Mouse (Mus musculus) brain, embryonic 14.5 days (tissue): Measurements from ENCODE around the gene Mex3b. TPM values are rescaled to one million over a fixed set of nuclear protein-coding genes. Genes with fewer than 3 reads are reported as not detected.

Source experiments
- DNase-seq: peaks from one replicate; pipeline ENCODE4 v3.0.0-alpha.2; 2011; ENCODE audit warnings: low read depth
- CTCF ChIP-seq: fragments of 200-500 bp; IDR thresholded peaks from 2 replicates; pipeline ENCODE4 v1.5.1; 2012; ENCODE audit warnings: inconsistent platforms, mild to moderate bottlenecking, moderate library complexity, borderline replicate concordance; ENCODE audit not compliant: insufficient read depth, insufficient read length; ENCODE audit errors: extremely low read depth
- POLR2A ChIP-seq: fragments of 200-500 bp; IDR thresholded peaks from 2 replicates; pipeline ENCODE4 v1.6.1; 2012; ENCODE audit warnings: mild to moderate bottlenecking, inconsistent platforms, borderline replicate concordance; ENCODE audit not compliant: poor library complexity, insufficient read depth, insufficient read length, severe bottlenecking; ENCODE audit errors: extremely low read depth
- polyA plus RNA-seq: library from polyadenylated mRNA; depleted of rRNA; stranded (reverse); fragments of >200 nt; gene quantifications from 2 replicates; pipeline ENCODE4 v1.2.3, GENCODE M21; 2012; rRNA removed

The Mex3b gene
- 154 and 207 TPM in 2 replicates for polyA plus RNA-seq

DNA sequence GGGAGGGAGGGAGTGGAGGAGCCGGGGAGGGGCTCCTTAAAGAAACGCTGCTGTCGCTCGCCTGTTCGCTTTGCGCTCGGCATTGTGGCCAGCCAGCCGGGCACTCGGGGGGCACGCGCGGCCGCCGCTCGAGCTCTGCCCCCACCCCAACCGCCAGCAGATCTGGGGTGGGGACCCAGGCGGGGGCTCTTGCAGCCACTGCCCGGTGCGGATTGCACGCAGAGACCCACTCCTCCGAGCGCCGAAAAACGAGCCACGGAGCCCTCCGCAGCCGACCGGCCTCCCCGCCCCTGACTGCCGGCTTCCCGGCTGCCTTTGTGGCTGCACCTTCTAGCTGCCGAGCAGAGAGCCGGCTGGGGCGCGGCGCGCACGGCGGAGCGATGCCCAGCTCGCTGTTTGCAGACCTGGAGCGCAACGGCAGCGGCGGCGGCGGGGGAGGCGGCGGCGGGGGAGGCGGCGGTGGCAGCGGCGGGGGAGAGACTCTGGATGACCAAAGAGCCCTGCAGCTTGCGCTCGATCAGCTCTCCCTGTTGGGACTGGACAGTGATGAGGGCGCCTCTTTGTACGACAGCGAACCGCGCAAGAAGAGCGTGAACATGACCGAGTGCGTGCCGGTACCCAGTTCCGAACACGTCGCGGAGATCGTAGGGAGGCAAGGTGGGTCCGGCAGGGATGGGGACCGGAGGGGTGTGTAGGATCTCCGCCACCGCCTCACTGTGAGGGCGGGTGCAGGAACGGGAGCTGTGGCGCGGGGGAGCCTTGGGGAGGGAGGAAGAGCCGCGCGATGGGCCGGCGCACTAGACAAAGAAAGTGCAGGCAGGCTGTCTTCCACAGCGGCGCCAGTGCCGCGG lies at the start of gene Mex3b:
Gene Mex3b (plus strand): TSS at position 63 of the 851 bp plus-strand sequence.
- TF ChIP-seq POLR2A, result peak; percentile 97
- no peak for TF ChIP-seq CTCF
- peak; percentile 72 for DNase-seq

GRCm38 (mm10) chr7:82819541-82819940 lies 47.6 kb upstream of the Mex3b start:
- TF ChIP-seq CTCF (no peak), POLR2A (no peak)
- no peak for DNase-seq

DNA sequence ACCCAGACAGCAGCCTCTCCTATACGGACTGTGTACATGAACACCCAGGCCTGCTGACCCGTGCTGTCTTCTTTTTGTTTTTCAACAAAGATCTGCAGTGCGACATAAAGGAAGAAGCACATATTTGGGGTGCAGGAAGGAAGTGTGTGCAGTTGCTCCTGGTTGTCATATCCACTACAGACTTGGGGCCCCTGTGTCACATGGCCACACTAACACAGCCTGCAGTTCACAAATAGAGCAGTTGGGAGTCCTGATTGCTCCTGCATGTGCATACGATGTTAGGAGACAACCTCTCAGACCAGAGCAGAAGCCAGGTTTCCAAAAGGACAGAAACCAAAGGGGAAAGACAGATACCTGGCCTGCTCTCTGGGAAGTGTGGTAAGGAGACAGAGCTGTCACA lies 46.5 kb upstream of the Mex3b start:
- no peak for TF ChIP-seq CTCF
- TF ChIP-seq POLR2A, result no peak
- no peak for DNase-seq

DNA sequence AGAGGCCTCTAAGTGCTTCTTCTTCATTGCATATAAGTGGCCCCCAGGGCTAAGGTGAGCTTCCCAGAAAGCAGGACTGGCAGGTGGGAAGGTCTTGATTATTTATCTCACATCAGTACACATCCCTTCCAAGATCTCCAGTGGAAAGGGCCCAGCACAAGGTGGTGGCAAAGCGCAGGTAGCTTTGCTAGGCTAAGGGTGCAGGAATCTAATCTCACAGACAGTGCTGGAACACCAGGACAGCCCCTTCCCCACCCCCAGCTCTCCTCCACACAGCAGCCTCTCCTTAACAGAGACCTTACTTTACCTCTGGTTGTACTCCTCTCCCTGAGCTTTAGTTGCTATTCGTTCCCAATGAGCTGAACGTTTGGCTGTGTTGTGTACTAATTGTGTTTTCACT lies 45.6 kb upstream of the Mex3b start:
- DNase-seq, result no peak
- no peak for TF ChIP-seq CTCF
- TF ChIP-seq POLR2A, result no peak

DNA sequence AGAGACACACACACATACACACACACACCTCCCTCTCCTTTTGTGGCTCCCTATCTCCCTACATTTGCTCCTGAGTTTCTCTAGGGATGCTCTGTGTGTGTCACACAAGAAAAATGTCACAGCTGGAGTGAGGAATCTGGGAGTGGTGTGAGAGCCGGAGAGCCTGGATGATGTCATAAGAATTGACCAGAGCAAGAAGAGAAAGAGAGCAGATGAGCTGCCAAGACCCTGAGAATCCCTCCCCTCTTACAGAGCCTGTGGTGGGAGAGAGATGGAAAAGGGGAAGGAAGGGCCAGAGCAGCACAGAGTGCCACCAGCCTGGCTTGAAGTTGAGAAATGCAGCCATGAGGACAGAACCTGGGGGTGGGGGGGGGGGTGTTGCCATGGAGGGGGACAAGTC lies 44.6 kb upstream of the Mex3b start:
- no peak for DNase-seq
- no peak for TF ChIP-seq CTCF
- TF ChIP-seq POLR2A, result no peak

DNA sequence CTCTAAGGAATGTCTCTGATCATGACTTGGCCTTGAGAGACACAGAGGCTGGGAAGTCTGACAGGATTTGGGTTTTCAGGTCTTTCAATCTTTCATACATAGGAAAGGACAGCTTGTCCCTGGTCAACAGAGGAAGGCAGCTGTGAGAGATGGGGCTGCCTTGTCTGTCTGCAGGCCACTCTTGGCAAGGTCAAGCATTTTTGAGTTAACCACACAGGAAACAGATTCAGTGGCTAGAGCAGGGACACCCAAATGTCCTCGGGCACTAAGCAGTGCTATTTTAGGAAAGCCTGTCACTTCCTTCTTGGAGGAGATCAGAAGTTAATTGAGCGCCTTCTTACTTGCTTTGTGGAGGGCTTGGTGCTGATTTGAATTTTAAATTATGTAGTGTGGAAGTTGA lies 38.9 kb upstream of the Mex3b start:
- no peak for DNase-seq
- TF ChIP-seq POLR2A (no peak), CTCF (no peak)

DNA sequence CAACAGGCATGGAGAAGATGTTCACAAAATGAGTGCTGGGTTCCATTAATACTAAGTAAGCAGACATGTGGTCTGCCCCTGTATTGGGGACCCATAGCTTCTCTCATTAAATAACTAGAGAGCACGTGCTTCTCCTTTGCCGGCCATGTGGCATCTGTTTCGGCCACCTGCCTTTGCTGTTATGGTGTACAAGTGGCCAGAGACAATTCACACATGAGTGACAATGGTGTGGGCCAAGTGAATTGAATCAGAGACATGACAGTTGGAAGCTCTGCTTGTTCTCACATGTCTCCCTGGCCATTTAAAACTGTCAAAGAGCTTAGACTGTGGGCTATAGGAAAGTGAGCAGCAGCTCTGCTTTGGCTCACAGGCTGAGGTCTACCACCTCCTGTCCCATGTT lies 37.6 kb upstream of the Mex3b start:
- no peak for TF ChIP-seq POLR2A
- no peak for TF ChIP-seq CTCF
- DNase-seq, result peak; percentile 19

DNA sequence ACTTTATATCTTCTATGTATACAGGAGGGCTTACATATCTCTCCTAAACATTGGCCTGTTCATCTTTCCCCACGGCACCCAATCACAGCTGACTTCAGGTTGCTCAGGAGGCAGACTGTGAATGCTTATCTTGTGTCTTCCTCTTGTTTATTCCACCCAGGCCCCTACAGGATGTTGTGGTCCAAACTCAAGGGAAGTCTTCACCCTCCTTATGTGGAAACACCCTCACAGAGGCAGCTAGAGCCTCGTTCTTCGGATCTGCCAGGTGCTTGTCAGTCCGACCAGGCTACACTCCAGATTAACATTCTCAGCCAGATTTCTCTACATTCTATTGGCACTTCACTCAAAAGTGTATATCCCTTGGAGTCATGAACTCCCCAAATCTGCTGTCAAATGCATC lies 32.7 kb upstream of the Mex3b start:
- DNase-seq, result no peak
- no peak for TF ChIP-seq CTCF
- no peak for TF ChIP-seq POLR2A

GRCm38 (mm10) chr7:82838414-82838813 lies 28.7 kb upstream of the Mex3b start:
- no peak for DNase-seq
- TF ChIP-seq CTCF, result no peak
- no peak for TF ChIP-seq POLR2A

- peak; percentile 62 for DNase-seq
- TF ChIP-seq POLR2A, result no peak
- no peak for TF ChIP-seq CTCF
These were observed 28.0 kb upstream of the Mex3b start for GRCm38 (mm10) chr7:82838965-82839675.

DNA sequence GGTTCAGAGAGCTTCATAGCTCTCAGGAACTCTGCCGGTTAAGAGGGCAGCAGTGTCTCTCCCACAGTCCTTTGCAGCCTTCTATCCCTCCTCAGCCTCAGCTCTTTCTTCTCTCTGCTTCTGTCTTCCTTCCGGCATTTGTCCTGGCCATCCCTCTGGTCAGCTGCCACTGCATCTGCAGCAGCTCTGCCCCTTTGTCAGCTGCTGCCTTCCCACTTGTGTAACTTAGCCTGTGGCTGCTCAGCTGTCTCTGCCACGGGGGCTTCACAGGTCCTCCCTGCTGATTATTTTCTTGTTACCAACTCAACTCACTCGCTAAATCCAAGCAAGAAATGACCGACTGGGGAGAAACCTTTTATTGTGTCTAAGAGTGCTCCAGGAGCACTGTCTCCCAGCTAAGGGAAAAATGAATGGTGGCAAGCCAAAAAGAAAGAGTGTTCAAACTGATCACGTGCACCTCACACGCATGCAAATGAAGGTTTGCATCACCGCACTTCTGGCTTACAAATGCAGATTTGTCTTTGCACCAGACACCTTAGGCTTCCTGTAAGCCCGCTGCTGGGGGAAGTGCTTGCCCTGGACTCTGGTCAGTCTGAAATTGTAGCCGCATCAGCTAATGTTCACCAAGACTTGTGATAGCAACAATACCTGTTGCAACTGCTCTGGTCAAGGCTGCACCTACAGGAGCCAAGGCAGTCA lies 24.8 kb upstream of the Mex3b start:
- DNase-seq, result peak; percentile 69

More for the DNA sequence above, 24.8 kb upstream of the Mex3b start:
- TF ChIP-seq CTCF (no peak), POLR2A (no peak)
